Mouse (Mus musculus) spleen, postnatal 4 days (tissue): ENCODE data around the gene Mcts1.

Source experiments
- DNase-seq, 2 experiments: peaks; one replicate each; pipeline ENCODE4 v3.0.0; 2022; ENCODE audit warnings: low spot score in 2 of 2

Gene Mcts1

DNA sequence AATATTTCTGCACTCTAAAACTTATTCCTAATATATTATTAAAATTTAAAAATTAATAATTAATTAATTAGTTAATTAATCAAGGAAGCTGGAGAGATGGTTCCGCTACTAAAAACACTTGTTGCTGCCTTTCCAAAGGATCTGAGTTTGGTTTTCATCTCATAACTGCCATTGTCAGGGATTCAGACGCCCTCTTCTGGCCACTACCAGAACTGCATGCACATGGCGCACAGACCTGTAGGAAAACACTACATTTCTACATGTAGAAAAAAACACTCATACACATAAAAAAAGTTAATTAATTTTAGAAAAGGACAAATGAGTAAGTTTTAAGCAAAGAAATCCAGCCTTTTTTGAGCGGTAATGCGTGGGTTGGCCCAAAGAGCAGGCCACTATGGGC, 54.3 kb downstream of the Mcts1 start:
- DNase-seq: no peak

DNA sequence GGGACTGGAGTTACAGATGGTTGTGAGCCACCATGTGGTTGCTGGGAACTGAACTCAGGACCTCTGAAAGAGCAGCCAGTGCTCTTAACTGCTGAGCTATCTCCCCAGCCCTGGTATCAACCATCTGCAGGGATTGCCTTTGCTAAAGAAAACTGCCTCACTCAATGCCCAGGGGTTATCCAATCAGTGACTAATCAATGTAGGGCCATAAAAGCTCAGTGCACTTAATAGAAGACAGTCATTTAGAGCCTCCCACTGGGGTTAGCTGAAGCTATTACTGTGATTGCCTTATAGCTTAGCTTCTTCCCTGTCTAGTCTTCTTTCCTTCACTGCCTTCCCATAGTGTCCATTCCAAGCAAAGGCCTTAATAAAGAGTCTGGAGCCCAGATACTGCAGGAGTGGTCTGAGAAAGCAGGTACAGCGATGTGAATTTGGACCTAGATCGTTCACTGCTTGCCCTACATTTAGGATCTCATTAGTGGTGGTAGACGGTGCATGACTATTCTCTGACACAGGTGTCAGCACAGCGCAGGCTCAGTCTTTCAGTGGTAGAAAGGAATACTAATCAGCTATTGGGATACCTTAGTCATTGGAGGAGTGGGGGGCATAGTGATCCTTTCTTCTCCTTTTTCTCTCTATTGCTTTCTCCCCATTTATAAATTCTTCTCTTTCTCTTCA, 56.0 kb downstream of the Mcts1 start:
- DNase-seq: no peak
